Mouse (Mus musculus): ENCODE data around the gene Ryr1.
A peak's percentile ranks its signal among the peaks of the same experiment; 100 is the strongest.
"Not testable (repeated sequence)": the region's sequence is repeated elsewhere in the genome, so short reads cannot be mapped to it uniquely, and the experiment has no call there.

The Ryr1 gene

DNA sequence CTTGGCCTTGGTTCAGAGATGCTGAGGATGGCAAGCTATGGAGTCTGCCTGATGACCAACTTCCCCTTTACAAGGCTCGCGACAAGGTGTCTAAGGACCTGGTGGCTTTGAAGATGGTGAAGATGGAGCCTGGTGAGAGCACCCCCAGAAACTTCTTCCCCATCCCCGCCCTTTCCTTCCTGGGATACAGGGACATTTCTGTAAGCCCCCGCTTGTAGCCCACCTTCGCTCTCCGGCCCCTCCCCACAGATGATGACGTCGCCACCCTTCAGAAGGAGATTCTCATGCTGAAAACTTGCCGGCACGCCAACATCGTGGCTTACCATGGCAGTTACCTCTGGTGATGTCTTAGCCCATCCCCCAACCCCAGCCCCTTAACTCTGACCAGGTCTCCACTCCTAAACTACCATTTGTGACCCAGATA lies 141.8 kb downstream of the Ryr1 start:
- DNase-seq: no peak

DNA sequence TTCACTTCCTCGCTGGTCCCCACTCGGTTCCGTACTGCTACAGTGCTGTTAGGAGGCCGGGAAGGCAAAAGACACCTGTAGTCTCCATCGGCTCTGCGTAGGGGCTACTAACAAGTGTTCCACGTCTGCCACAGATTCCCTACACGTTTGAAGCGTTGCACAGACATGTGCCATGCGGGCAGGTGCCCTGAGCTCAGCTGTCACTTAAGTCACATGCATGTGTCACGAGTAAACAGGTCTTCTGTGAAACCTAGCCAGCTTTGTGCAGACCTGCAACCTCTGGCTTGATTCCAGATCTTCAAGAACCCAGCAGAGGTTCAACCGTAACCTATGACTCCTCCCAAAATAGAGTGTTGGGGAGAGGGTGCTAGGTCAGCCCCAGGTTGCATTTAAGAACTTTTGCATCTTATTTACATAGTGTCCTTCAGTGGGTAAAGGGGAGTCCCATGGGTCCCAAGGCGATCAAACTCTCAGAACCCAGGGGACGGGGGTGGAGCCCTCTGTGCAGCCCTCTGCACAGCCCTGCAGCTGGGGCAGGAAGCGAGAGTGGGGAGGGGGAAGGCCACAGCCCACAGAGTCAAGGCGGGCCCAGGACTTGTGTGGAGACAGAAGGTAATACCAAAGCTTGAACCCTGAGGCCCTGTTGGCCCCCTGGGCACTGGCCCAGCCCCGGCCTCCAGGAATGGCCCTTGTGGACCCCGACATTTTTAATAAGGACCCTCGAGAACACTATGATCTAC lies 142.5 kb downstream of the Ryr1 start:
- peak; percentile 52 for DNase-seq

DNA sequence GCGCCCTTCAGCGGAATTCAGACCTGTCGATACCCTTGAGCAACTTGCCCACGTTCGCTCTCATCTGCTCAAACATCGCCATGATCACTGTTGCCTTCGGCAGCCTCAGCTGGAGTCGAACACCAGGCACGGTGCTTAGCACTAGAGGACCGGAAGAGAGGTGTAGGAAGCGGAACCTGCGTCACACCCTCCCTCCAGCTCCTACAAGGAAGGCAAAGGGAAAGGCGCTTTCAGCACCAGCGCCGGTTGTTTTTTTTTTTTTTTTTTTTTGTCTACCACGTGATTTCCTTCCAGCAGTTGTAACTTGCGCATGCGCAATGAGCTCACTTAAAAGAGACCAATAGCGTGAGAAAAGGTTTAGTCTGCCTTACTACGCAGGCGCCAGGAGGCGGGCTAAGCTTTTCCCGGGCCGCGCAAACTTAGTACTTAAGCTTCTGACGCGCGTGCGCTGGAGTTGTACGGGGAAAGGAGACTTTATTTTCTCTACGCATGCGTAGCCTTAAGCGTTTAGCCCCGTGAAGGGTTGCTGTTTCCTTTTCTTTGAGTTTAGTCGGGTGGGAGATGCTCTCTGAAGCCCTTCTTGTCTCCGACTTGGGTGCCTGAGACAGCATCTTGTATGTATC lies 143.2 kb downstream of the Ryr1 start, which contains the start of the genes Eif3k and Map4k1:
Eif3k (minus strand) TSS at position 214 of the 623 bp plus-strand sequence.
Map4k1 (plus strand) TSS at position 400 of the 623 bp plus-strand sequence.
- peak; percentile 97 for DNase-seq

DNA sequence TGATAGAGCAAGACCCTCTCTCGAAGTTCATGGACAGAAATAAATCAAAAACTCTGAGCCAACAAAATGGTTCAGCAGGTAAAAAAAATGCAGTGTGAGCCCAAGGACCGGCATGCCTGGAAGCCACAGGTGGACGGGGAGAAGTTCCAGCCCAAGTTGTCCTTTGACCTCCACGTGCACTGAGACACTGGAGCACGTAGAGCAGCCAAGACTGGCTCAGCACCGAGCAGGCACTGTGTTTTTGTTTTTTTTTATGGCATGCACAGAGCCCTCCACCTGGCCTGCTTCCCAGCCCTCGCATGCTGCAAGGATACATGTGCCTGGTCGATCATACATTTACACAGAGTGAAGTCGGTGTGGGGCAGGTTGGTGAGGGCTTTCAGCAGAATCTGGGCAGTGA lies 147.4 kb downstream of the Ryr1 start:
- DNase-seq: peak; percentile 6

DNA sequence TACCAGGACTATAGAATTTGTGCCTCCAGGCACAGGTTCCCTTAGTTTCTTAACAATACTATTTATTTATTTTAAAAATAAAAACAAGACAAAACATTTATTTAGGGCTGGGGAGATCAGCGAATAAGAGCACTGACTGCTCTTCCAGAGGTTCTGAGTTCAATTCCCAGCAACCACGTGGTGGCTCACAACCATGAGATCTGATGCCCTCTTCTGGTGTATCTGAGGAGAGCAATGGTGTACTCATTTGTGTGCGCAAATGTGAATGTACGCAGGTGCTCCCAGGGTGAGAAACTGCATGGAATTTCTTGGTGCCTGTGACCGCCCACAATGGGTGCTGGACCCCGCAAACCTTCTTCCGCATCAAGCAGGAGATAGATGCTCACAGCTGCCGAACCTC lies 152.0 kb downstream of the Ryr1 start:
- DNase-seq: peak; percentile 39

DNA sequence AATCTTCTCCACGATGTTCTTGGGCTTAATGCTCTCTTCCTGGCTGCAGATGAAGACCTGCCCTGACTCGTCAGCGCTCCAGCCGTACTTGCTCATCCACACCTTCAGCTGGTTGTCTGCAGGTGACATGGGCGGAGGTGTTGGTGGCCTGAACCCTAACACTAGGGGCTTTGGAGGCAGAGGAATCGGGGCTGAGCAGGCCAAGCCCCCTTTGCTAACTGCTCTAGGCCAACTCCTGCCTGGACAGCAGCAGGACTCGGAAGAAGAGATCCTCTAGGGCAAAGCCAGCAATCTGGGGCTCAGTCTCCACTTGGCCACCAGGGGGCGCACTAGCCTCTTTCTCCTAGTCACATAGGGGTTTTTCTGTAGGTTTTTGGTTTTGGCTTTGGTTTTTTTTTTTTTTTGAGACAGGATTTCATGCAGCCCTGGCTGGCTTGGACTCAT lies 152.4 kb downstream of the Ryr1 start:
- peak; percentile 74 for DNase-seq

DNA sequence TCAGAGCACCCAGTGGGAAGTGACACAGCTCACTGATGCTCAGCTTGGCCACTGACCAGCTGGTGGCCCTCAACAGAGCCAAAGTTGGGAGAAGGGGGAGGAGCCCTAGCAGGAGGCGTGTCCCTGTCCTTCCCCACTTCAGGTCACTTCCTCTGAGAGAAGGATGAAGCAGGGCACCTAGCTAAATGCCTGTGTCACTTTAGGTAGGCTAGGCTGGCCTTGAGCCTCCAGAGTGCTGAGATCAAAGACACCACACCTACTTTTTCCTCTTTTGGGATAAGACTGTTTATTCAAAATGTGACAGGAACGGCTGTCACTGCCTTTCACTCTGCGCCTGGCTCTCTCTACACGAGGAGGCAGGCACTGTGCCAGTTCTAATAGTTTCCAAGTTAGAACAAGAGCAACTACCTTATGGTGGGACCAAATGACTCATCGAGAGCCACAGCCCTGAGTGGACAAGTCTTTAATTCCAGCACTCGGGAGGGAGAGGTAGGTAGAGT lies 153.2 kb downstream of the Ryr1 start:
- peak; percentile 26 for DNase-seq

DNA sequence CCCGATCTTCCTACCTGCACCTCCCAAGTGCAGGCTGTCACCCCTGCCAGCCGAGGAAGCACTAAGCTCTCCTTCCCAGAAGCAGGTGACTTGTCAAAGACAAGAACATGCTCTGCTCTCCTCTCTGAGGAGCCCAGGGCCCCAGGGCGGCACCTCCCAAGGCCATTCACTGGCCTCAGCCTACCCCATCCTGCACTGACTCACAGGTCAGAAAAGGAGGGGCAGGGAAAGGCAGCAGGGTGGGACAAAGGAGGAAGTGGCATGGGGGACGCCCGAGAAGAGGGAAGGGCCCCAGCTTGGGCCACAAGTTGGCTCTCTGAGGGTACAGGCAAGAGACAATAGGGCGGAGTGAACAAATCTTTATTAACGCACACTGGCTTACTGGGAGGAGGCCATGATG lies 153.9 kb downstream of the Ryr1 start:
- DNase-seq: no peak

DNA sequence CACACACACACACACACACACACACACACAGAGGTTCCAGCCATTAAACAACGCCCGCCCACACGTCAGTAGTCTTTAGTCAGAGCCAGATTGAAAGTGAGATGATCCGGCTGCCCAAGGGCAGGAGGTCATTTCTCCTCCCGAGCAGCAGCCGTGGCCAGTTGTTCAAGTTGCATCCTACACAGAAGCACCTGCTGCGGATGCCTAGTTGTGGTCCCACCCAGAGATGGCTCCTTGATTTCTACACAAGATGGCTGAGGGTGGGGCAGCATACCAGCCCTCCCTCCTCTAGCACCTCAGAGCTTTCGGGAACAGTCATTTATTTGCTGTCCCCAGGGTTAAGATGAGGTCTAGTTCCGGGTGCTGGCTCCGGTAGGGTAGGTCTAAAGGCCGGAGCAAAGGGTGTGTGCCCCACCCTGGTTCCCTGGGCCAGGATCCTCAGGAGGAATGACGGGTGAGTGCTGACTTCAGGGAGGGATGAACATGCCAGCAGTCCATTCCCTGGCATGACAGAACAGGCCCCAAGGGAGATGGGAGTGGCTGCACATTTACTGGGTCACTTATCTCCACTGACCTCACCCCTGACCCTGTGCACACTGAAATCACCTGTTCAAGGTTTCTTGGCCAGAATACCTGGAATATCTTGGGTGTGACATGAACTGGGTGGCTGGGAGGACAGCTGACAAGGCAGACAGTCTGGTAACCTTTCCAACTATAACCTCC lies 155.1 kb downstream of the Ryr1 start:
- no peak for DNase-seq

DNA sequence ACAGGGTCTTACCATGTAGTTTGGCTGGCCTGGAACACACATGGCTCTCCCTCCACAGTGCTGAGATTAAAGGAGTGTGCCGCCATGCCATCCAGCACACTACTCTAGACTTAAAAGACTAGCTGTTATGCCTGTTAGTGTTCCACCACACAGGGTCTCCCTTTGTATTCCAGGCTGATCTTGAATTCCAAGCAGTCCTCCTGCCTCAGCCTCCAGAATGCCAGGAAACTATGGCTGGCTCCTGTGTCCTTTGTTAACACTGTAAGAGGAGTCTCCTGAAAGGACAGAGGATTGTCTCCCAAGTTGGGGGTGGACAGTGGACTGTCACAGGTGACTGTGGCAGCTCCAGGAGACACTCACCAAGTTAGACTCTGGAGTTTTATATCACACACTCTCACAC lies 155.7 kb downstream of the Ryr1 start:
- DNase-seq: no peak

DNA sequence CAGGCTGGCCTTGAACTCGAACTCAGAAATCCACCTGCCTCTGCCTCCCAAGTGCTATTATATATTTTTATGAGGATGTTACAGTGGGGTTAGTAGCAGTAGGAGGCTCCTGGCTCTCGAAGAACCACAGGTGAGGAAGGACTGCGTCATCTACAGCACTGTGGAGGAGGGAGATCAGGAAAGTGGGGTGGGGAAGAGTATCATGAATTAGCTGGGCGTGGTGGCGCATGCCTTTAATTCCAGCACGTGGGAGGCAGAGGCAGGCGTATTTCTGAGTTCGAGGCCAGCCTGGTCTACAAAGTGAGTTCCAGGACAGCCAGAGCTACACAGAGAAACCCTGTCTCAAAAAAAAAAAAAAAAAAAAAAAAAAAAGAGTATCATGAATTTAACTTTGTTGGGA lies 156.9 kb downstream of the Ryr1 start:
- not testable (repeated sequence) for DNase-seq

DNA sequence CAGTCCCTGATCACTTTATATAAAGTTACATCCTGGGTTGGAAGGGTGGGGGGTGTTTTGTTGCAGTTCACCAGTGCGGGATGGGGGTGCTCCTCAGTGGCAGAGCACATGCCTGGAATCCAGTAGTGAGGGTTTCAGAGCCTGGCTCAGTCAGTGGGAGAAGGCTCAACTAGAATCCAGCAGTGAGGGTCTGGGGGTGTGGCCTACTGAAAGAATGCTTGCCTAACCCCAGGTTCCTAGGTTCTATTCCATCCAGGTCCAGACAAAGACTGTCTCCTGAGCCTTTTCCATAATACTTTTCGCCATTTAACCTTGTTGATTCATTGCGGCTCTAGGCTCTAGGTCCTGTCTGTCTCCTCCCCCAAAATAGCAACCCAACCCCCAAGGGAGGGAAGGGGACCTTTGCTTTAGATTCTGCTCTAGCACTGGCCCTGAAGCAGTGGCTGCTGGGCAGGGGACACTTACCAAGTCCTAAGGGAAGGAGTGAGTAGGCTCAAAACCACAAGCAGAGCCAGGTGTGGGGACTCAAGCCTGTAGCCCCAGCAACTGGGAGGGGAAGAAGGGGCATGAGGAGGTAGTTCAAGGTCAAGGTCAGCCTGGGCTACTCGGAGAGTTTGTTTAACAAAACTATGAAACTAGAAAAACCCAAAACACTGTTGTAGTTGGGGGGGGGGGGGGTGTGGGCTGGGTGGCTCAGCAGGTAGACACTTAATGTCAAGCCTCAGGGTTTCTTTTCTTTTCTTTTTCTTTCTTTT lies 158.1 kb downstream of the Ryr1 start:
- no peak for DNase-seq

DNA sequence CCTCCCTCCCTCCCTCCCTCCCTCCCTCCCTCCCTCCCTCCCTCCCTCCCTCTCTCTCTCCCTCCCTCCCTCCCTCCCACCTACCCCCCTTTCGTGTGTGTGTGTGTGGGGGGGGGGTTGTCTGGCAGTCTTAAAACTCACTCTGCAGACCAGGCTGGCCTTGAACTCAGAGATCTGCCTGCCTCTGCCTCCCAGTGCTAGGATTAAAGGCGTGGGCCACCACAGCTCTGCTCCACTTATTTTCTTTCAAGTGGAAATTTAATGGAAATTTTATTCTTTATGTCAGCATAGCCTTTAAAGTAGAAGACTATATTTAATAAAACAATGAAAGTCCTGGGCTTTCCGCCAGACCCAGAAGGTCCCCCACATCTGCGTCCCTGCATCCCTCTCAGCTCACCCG lies 158.8 kb downstream of the Ryr1 start:
- no peak for DNase-seq

DNA sequence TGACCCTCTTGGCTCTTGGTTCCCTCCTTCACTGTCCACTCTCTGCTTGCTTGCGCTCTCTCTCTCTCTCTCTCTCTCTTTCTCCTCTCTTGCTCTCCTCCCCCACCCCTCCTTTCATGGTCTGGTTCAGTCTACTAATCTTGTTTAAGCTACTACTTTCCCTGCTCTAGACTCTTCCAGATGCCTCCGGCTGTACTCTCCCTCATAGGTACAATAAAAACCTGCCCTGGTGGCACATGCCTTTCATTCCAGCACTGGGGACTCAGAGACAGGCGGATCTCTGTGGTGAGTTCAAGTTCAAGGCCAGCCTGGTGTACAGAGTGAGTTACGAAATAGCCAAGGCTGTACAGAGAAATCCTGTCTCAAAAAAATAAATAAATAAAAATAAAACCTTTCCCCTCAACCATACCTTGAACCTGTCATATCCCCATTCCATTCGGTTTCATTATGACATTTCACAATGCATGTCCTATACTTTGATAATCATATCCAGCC lies 159.6 kb downstream of the Ryr1 start:
- DNase-seq: no peak

DNA sequence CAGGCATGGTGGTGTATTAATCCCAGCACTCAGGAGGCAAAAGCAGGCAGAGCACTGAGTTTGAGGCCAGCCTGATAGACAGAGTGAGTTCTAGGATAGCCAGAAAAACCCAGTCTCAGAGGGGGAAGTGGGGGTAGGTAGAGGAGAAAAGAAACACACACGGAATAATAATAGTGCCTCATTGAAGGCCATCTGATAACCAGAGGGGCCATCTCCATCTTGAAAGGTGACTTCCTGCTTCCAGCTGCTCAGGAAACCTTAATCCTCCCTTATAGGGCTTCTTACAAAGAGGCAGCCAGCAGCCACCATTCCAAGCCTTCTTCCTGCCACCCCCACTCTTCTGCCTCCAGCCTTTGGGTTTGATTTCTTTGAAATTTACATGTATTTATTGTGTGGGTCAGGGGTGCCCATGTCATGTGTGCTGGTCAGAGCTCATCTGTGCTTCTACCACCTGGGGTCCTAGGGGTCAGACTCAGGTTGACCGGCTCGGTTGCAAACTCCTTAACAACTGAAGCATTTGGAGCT lies 161.5 kb downstream of the Ryr1 start:
- DNase-seq: peak; percentile 33

DNA sequence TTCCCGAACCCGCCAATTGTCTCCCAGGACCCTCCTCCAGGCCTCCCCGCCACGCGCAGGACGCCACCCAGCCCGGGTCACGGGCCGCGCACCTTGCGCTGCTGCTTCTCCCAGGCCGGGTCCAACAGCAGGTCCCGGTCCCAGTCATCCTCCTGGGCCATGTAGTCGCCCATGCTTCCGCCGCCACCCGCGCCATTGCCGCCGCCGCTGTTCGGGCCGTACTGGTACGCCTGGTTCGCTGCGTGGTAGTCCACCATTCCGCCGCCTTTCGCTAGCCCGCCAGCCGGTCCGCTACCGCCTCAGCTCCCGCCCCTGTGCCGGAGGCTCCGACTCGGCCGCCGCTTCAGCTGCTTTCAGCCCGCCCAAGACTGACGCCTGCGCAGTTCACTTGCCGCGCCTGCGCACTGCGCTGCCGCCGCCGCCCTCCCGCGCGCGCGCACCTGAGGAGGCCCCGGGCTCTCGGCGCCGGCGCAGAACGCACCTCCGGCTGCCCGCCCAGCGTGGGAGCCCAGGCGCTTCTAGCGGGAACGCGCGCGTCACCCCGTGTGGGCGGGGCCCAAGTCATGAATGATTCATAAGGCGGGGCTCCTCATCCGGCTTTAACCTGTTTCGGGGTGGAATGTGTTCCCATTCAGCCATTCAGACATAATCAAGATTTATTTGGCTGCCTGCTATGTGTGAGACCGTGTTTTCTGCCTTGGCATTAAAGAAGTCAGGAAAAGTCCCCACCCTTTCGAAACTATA lies 162.9 kb downstream of the Ryr1 start, which contains the start of gene Actn4:
Actn4 (minus strand) TSS at position 414 of the 744 bp plus-strand sequence.
- peak; percentile 99 for DNase-seq

DNA sequence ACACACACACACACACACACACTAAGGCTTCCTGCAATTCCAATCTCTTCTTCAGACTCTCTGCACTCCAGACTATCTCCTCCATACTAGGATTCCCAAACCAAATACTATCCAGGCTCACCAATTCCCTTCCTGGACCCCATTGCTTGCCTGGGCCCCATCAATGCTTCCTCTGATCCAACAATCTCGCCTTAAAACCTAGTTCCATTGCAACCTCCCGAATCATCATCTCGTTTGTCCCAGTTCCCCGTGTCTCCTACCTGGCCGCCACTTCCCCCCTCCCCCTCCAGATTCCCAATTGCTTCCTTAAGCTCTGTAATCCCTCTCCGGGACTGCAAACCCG lies 163.4 kb downstream of the Ryr1 start:
- DNase-seq: peak; percentile 39

DNA sequence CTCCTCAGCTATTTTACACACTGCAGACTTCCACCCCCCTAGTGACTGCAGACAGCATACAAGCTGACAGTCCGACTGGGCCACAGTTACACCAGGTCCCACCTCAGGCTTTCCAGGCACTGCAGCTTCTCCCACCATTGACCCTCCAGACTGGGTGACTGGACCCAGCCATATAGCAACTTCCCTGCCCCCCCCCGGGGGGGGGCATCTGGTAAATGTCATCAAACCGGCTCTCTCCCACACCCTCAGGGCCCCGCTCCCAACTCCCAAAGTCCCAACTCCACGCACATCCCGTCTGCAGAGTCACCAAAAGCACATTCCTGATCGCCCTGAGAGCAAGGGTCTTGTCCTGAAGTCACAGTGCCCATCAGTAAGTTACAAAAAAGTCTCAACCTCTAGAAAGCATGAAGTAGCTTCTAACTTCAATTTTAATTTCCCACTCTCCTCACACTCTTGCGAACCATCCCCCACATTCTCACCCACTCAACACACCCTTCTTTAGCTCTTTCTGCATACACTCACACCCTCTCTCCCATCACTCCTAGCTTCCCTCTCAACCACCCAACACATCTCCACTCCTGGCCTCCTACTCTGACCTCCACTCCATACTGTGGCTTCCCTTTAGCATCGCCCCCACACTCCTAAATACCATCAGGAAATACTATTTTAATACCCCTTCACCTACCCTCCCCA lies 164.5 kb downstream of the Ryr1 start:
- DNase-seq: peak; percentile 36

DNA sequence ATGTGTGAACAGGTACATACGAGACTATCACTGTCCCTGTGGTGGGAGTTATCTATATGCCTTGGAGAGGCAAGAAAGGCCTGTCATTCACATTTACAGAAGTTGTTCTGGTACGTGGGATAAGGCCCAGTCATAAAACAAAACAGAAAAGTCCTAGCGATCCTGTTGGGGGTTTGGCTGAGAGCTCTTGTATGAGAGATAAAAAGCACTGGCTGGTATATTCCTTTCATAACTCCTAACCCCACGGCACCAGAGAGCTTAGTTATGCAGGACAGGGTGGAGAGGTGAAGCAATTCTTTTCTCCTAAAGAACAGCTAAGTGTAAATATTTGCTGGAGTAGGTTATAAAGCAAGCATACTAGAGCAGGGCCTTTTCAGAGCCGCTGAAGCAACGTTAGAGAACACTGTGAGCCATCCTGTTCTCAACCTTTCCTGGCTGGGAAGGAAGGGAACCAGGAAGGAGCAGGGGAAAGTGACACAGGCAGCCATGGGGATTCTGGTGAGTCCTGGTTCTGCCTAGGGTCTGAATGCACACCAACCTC lies 165.4 kb downstream of the Ryr1 start:
- DNase-seq: no peak

DNA sequence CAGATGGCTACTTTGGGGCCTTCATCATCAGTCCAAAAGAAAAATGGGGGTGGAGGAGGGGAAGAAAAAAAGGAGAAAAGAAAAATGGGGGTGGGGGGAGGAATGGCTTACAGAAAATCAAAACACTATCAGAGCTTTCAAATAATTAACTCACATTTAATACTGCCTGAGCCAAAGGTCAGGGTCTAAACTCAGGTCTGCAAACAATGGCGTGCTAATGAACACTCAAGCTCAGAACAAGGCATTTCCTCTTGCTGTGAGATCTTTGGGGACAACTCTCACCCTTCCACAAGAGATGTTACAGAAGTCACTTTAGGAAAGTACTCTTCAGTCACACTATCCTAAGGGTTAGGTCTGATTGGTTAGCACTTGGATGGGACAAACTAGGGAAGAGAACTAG lies 166.2 kb downstream of the Ryr1 start:
- no peak for DNase-seq

Data from cerebellum, adult 9-10 months (tissue).